ENCODE assay signal across 20 mouse cellular contexts in the genomic region with DNA sequence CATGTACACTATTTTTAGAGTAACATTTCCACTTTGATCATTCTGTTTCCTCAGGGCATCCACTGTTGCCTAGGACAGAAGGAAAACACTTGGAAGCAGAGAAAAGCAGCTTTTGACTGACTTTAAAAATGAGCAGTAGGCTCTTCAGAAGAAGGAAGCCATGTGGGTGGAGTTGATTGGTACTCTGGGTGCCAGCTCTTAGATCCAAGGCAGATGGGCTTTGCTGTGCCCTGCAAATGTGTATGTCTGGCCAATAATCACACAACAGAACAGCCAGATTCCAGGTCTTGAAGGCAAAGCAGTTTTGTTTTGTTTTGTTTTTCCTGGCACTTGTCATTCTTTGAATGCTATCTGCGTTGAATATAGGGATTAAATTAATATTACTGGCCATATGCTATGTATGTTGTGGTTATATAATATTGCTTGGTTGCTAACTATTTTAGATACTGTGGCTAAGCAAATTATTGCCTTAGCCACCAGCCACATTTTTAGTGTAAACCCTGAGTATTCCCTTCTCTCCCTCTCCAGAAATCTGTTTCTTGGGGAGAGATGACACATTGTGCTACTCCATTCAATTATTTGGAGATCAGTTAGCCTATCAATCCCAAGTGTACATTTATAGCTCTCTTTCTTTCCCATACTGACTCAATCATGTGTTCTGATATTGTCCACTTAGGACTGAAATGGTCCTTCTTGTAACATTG.
DNase-seq lines count a peak whose midpoint lies in the region; ATAC-seq and TF ChIP-seq lines count a peak whose summit lies in the region.
"Had no signal": no experiment of that assay in that cellular context is flagged by ENCODE, and none has a peak within 500 bp of the region (broad histone marks: within the 10 kb centered on the region; RNA-seq: fewer than 3 reads in every experiment).

No protein-coding gene starts in this region.

- H3K36me3 ChIP-seq in hindbrain, postnatal 0 days (ENCODE audit: insufficient read depth, low read length): no peaks in the 10 kb centered on the region
- H3K36me3 ChIP-seq in hindbrain, embryonic 14.5 days (replicated peaks; ENCODE audit: control insufficient read depth, insufficient read depth): no peaks in the 10 kb centered on the region
- H3K36me3 ChIP-seq: limb, embryonic 10.5 days had no signal

- H3K27ac ChIP-seq in hindbrain, postnatal 0 days: no peak overlapping the region
- no peak overlapping the region for H3K27ac ChIP-seq in hindbrain, embryonic 14.5 days
- H3K27ac ChIP-seq: heart, adult 2 months; limb, embryonic 10.5 days; macrophage had no signal

- ATAC-seq in hindbrain, postnatal 0 days: no peak
- ATAC-seq in hindbrain, embryonic 14.5 days (ENCODE audit: low FRiP score): no peak

- H3K9me3 ChIP-seq in hindbrain, postnatal 0 days (ENCODE audit: low read length): no peaks in the 10 kb centered on the region
- H3K9me3 ChIP-seq in hindbrain, embryonic 14.5 days (ENCODE audit: control insufficient read depth, low read length): no peaks in the 10 kb centered on the region
- H3K9me3 ChIP-seq: limb, embryonic 10.5 days had no signal

- DNase-seq in cerebellum, postnatal 14 days: peak; percentile 3 to 26
- DNase-seq in cerebellum, adult 9-10 months: no peak
- peak; percentile 19 for DNase-seq in hindbrain, postnatal 0 days (ENCODE audit: low spot score)
- DNase-seq in hindbrain, embryonic 14.5 days (ENCODE audit: low spot score): no peak
- DNase-seq in brain, embryonic 14.5 days (ENCODE audit: low read depth): peak; percentile 83
- peak; percentile 63 for DNase-seq in layer of hippocampus, adult 9-11 months
- no peak for DNase-seq in embryo, embryonic 9.5 days (ENCODE audit: extremely low spot score)
- DNase-seq in adrenal gland, adult (ENCODE audit: inconsistent age in 2 of 2, low spot score in 1 of 2): no peak
- DNase-seq: adrenal gland, adult 8-10 months; cerebellum, adult 9-11 months; gastrocnemius, postnatal 10 days; heart, adult 2 months; lung, embryonic 14.5 days; thymus, adult 18-20 months had no signal

- no peak overlapping the region for H3K4me3 ChIP-seq in hindbrain, postnatal 0 days (ENCODE audit: low read length)
- no peak overlapping the region for H3K4me3 ChIP-seq in hindbrain, embryonic 14.5 days (replicated peaks; ENCODE audit: low read length)
- H3K4me3 ChIP-seq: erythroblast, embryonic 14.5 days; heart, adult 2 months; limb, embryonic 10.5 days had no signal

- 84% methylated on average over 1 of the region's 1 CpGs for WGBS in hindbrain, postnatal 0 days
- 91% methylated on average over 1 of the region's 1 CpGs for WGBS in hindbrain, embryonic 14.5 days

- no peaks in the 10 kb centered on the region for H3K27me3 ChIP-seq in hindbrain, postnatal 0 days (ENCODE audit: insufficient read depth, low read length)
- no peaks in the 10 kb centered on the region for H3K27me3 ChIP-seq in hindbrain, embryonic 14.5 days (ENCODE audit: control insufficient read depth, insufficient read depth, low read length)
- H3K27me3 ChIP-seq: CH12.LX had no signal

- TF ChIP-seq CTCF in hindbrain, postnatal 0 days (IDR thresholded peaks at IDR 0.05; ENCODE audit: low read depth): no peak
- TF ChIP-seq CTCF in brain, embryonic 14.5 days (IDR thresholded peaks at IDR 0.05; ENCODE audit: borderline replicate concordance, extremely low read depth, insufficient read depth, insufficient read length): no peak

- no peak overlapping the region for H3K4me2 ChIP-seq in hindbrain, postnatal 0 days (ENCODE audit: low read depth, low read length)
- no peak overlapping the region for H3K4me2 ChIP-seq in hindbrain, embryonic 14.5 days (replicated peaks)
- H3K4me2 ChIP-seq: liver, embryonic 11.5 days; lung, embryonic 14.5 days; midbrain, embryonic 11.5 days had no signal

- H3K4me1 ChIP-seq in hindbrain, postnatal 0 days (ENCODE audit: insufficient read depth, low read length): no peaks in the 10 kb centered on the region
- H3K4me1 ChIP-seq in hindbrain, embryonic 14.5 days (replicated peaks; ENCODE audit: control insufficient read depth, insufficient read depth, low read length): no peaks in the 10 kb centered on the region
- H3K4me1 ChIP-seq: limb, embryonic 10.5 days had no signal

- H3K9ac ChIP-seq in hindbrain, postnatal 0 days (replicated peaks; ENCODE audit: low read length): no peak overlapping the region
- H3K9ac ChIP-seq in hindbrain, embryonic 14.5 days: no peak overlapping the region
- H3K9ac ChIP-seq: lung, embryonic 14.5 days had no signal

- no peak for TF ChIP-seq POLR2A in brain, embryonic 14.5 days (IDR thresholded peaks at IDR 0.05; ENCODE audit: borderline replicate concordance, extremely low read depth, insufficient read depth, insufficient read length, poor library complexity, severe bottlenecking)

Comparison
In these comparisons a context has a peak if more than half of its experiments do, and no peak if none do; other contexts are left out.
1. DNase-seq: peak in cerebellum, postnatal 14 days (2 of 2), hindbrain, postnatal 0 days (single experiment), brain, embryonic 14.5 days (single experiment) and layer of hippocampus, adult 9-11 months (single experiment); none in cerebellum, adult 9-10 months (single experiment), hindbrain, embryonic 14.5 days (single experiment), embryo, embryonic 9.5 days (single experiment) and adrenal gland, adult (0 of 2).